Mouse (Mus musculus) lung, adult 18-20 months (tissue): ENCODE measurements at regions not wholly inside any gene's neighbourhood (a gene's known extent, or its start where the extent isn't known, plus 50 kb on each side); places are given as distances from the start of the nearest gene placed in this dataset.

ENCODE experiments used
- DNase-seq, 2 experiments: peaks; one replicate each; pipeline ENCODE4 v3.0.0; 2022; ENCODE audit warnings: mixed read lengths in 2 of 2

DNA sequence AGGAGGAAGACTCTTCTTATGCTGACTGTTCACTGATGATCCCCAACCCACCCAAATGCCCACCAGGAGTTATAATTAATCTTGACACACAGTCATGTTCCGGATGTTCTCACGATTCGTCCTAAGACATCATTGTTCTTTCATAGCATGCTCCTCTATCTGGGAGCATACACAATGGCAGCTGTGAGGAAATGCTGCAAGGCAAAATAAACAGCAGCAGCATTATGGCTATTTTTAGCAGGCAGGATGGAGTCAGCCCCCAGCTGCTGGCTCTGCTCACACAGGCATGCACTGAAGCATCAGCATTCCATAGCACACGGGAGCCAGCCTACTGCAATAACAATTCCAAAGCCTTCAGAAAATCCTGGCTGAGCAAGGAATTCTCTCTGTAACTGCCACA lies 696.0 kb downstream of the Rps29 start:
- no peak for DNase-seq

DNA sequence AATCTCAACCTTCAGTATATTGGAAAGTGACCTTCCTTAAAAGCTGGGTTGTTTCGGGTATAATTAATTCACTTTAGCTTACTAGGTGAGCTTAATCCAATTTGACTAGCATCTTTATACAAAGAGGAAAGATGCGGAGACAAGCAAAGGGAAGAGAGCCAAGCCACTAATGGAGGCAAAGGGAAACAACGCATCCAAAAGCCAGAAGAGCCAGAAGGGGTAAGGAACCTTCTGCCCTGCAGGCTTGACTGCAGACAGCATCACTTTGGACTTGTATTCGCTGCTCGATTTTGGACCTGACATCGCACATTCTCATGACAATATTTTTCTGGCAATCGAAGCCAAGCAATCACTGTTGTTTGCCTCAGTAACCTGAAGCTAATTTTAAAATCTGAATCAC lies 700.8 kb downstream of the Rps29 start:
- no peak for DNase-seq

DNA sequence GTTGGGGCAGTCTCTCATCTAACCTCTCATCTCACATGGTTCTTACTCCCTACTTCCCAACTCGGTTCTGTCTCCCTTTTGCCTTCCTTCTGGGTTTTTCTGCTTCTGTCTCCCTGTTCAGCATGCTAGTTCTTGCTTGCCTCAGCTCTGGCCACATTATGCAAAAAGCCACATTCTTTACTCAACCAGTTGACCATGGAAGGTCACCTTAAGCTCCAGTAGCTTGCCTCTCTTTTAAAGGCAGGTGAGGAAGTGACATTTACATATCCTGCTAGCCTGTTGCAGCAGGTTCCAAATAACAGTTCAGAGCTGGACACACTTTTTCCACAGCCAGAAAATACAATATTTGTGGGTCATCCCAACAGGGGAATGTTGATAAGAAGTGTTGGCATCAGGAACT lies 732.4 kb downstream of the Rps29 start:
- no peak for DNase-seq

DNA sequence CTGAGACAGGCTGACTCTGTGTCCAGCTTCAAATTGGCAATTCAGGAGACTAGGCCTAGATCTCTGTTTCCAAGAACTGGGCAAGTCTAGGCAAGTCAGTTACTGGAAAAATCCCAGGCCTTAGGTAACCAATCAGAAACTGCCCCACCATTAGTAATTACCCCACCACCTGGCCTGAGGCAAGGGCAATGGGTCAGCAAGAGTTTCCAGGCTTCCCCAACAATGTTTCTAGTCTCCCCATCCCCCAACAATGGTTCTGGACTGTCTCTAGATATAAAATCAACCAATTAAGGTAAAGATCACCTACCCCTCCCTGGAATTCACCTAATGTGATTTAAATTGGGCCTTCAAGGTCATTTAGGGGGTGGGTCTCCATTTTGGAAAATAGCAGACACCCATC lies 734.0 kb downstream of the Rps29 start:
- DNase-seq, result no peak
